Mouse (Mus musculus) E14TG2a.4 (cell line): Measurements from ENCODE around the gene Fam47e.

ENCODE experiments used
- H3K27me3 ChIP-seq: 2 replicates; pipeline ENCODE4 v1.6.1; 2014; ENCODE audit warnings: low read length, control low read depth; ENCODE audit not compliant: insufficient read depth
- H3K36me3 ChIP-seq: 2 replicates; pipeline ENCODE4 v1.6.1; 2014; ENCODE audit warnings: low read length, control low read depth; ENCODE audit not compliant: insufficient read depth
- H3K4me1 ChIP-seq: replicated peaks from 2 replicates; pipeline ENCODE4 v1.6.1; 2014; ENCODE audit warnings: low read depth, low read length, control low read depth
- H3K4me3 ChIP-seq: replicated peaks from 2 replicates; pipeline ENCODE4 v1.5.1; 2014; ENCODE audit warnings: mild to moderate bottlenecking, low read length
- H3K9me3 ChIP-seq: 2 replicates; pipeline ENCODE4 v1.6.1; 2014; ENCODE audit warnings: low read length, control low read depth
- CTCF ChIP-seq: conservative IDR thresholded peaks from 2 replicates; pipeline ENCODE4 v1.5.1; 2014; ENCODE audit warnings: low read length
- NANOG ChIP-seq: IDR thresholded peaks from 2 replicates; pipeline ENCODE4 v1.6.1; 2014; ENCODE audit warnings: borderline replicate concordance, low read length, mixed read lengths
- POU5F1 ChIP-seq: IDR thresholded peaks from 2 replicates; pipeline ENCODE4 v1.6.1; 2014; ENCODE audit warnings: low read length, borderline replicate concordance

The Fam47e gene

GRCm38 (mm10) chr5:92607492-92608229, 52.8 kb downstream of the Fam47e start:
- TF ChIP-seq POU5F1 (no peak), NANOG (no peak), CTCF (no peak)
- H3K27me3 ChIP-seq, result peaks cover 30% of the 10 kb centered on the region

DNA sequence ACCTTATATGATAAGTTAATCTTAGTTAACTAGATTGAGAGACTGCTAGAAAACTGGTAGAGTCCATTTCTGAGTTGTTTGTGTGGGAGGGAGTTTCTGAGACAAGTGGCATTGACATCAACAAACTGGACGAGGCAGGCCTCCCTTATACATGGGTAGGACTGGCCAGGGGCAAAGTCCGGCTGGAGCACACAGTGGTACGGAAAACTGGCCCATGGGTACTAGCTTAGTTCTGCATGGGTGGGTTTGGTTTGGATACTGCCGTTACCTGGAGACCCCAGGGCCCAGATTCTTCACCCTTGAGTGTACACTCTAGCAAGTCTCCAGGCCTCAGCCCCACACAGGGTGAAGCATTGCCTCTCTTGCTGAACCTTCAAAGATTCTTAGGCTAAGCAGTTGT, 57.9 kb downstream of the Fam47e start:
- Histone ChIP-seq H3K36me3 (no peaks in the 10 kb centered on the region), H3K4me3 (no peak overlapping the region), H3K27me3 (no peaks in the 10 kb centered on the region), H3K4me1 (no peaks in the 10 kb centered on the region), H3K9me3 (no peaks in the 10 kb centered on the region)
- TF ChIP-seq POU5F1 (no peak), NANOG (no peak), CTCF (no peak)

More at GRCm38 (mm10) chr5:92607492-92608229, 52.8 kb downstream of the Fam47e start:
- H3K4me3 ChIP-seq, result no peak overlapping the region
- H3K36me3 ChIP-seq, result no peaks in the 10 kb centered on the region
- H3K4me1 ChIP-seq, result 0 out of 2 replicates have a peak, but pooled peaks cover 5% of the 10 kb centered on the region
- no peaks in the 10 kb centered on the region for H3K9me3 ChIP-seq

DNA sequence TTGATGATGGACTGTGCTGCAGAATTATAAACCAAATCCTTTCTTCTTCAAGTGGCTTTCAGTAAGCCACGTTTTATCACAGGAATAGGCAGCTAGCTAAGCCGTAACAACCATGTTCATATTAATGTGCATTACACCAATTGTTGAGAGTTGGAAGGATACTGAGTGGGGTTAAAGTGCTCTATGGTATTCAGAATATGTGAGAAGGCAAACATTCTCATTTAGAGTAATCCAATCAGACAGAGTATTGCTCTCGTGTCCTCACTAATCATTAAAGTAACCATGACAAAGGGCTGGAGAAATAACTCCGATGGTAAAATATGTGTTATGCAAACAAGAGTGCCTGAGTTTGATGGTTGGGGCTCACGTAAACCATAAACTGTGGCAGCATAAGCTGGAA, 67.0 kb downstream of the Fam47e start:
- H3K27me3 ChIP-seq, result no peaks in the 10 kb centered on the region
- no peaks in the 10 kb centered on the region for H3K9me3 ChIP-seq
- no peaks in the 10 kb centered on the region for H3K4me1 ChIP-seq
- no peak overlapping the region for H3K4me3 ChIP-seq
- TF ChIP-seq POU5F1, result no peak
- TF ChIP-seq CTCF, result no peak
- no peak for TF ChIP-seq NANOG
- no peaks in the 10 kb centered on the region for H3K36me3 ChIP-seq

- Histone ChIP-seq H3K4me1 (no peaks in the 10 kb centered on the region), H3K9me3 (no peaks in the 10 kb centered on the region), H3K4me3 (no peak overlapping the region), H3K27me3 (no peaks in the 10 kb centered on the region), H3K36me3 (no peaks in the 10 kb centered on the region)
- TF ChIP-seq CTCF (no peak), POU5F1 (no peak), NANOG (no peak)
These were observed 73.0 kb downstream of the Fam47e start for GRCm38 (mm10) chr5:92627896-92628295.

GRCm38 (mm10) chr5:92633526-92633925, 78.7 kb downstream of the Fam47e start:
- Histone ChIP-seq H3K36me3 (no peaks in the 10 kb centered on the region), H3K27me3 (no peaks in the 10 kb centered on the region), H3K4me3 (no peak overlapping the region), H3K9me3 (no peaks in the 10 kb centered on the region), H3K4me1 (no peaks in the 10 kb centered on the region)
- no peak for TF ChIP-seq CTCF
- no peak for TF ChIP-seq POU5F1
- TF ChIP-seq NANOG, result no peak

DNA sequence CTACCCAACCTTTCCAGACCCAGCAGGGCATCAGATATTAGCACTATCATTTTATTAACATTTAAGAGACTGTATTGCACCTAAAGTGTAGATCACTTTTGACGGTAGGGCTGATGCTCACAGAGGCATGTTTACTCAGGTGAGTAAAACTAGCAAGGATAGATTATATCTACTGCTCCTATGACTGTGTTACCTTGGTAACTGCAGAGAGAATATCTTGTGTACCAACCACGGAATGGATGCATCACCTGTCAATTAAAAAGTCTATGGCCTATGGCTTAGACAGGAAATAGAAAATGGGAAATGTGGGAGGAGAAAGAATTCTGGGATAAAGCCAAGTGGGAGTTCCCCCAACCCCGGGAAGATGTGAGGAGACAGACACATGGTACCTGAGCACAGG, 80.0 kb downstream of the Fam47e start:
- no peak for TF ChIP-seq POU5F1
- TF ChIP-seq CTCF, result no peak
- TF ChIP-seq NANOG, result no peak
- H3K9me3 ChIP-seq, result no peaks in the 10 kb centered on the region
- H3K4me1 ChIP-seq, result no peaks in the 10 kb centered on the region
- no peaks in the 10 kb centered on the region for H3K36me3 ChIP-seq
- H3K4me3 ChIP-seq, result no peak overlapping the region
- H3K27me3 ChIP-seq, result no peaks in the 10 kb centered on the region

- Histone ChIP-seq H3K36me3 (no peaks in the 10 kb centered on the region), H3K27me3 (no peaks in the 10 kb centered on the region), H3K4me1 (no peaks in the 10 kb centered on the region), H3K4me3 (no peak overlapping the region), H3K9me3 (no peaks in the 10 kb centered on the region)
- TF ChIP-seq NANOG (no peak), CTCF (no peak), POU5F1 (no peak)
These were observed 81.0 kb downstream of the Fam47e start for GRCm38 (mm10) chr5:92635891-92636290.

- Histone ChIP-seq H3K4me3 (no peak overlapping the region), H3K36me3 (no peaks in the 10 kb centered on the region), H3K4me1 (no peaks in the 10 kb centered on the region), H3K27me3 (no peaks in the 10 kb centered on the region), H3K9me3 (no peaks in the 10 kb centered on the region)
- TF ChIP-seq NANOG, result no peak
- no peak for TF ChIP-seq POU5F1
- TF ChIP-seq CTCF, result no peak
These were observed 86.0 kb downstream of the Fam47e start for GRCm38 (mm10) chr5:92640861-92641260.
